Mouse (Mus musculus): ENCODE results near the gene Cltrn. TPM values are rescaled to one million over a fixed set of nuclear protein-coding genes. Genes with fewer than 3 reads are reported as not detected.

Cltrn gene
- total RNA-seq (2021): 10 to 100 TPM in 1 of 2 experiments, under 1 TPM in 1; 0.90 to 26.4 TPM
- long read RNA-seq, experiment 1, partial matches to known transcripts: 0 of 1 reads
- long read RNA-seq, experiment 1, other reads (novel, unspliced or antisense): 0 of 1 reads
- long read RNA-seq, experiment 2, transcript Cltrn-201 (6 exons, 1,262 nt): major isoform, 7 of 7 reads
- long read RNA-seq, experiment 2, partial matches to known transcripts: 0 of 7 reads
- long read RNA-seq, experiment 2, other reads (novel, unspliced or antisense): 0 of 7 reads

DNA sequence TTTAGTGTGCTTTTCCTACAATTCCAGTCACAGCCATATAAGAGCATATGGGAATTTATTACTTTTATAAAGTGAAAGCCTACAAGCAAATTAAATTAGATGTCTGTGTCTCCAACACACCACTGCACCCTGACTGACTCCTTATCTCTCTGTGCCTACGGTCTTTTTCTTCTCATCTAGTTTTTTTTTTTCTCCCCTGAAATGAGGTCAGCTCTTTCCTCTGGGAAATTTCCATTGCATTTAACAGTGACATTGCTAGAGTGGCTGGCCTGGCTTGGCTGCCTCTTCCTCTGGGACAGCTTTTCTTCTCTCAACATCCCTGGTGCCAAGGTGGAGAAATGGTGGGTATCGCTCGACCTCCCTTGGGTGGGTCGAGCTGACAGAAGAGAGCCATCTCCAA, at the start of gene Cltrn:
Gene Cltrn (plus strand): TSS at position 249 of the 400 bp plus-strand sequence.
- no peak for DNase-seq (ENCODE audit: low spot score in 2 of 2)

DNA sequence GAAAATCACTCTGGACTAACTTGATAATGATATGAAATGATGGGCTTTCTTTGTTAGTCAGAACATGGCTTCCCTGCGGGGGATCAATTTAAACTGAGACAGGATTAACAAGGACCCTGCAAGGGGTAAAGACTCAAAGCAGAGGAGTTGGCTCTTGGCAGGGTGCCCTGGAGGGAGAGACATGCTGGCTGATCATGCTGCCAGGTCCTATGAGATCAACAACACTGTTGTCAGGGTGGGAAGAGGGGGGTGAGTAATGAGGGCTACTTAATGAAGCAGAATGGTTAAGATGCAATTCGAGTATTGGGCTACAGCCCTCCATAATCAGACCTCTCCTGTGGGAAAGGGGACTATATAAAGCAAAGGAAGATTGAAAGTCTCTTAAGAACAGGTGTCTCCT, 49.7 kb upstream of the Cltrn start:
- no peak for DNase-seq (ENCODE audit: low spot score in 2 of 2)

DNA sequence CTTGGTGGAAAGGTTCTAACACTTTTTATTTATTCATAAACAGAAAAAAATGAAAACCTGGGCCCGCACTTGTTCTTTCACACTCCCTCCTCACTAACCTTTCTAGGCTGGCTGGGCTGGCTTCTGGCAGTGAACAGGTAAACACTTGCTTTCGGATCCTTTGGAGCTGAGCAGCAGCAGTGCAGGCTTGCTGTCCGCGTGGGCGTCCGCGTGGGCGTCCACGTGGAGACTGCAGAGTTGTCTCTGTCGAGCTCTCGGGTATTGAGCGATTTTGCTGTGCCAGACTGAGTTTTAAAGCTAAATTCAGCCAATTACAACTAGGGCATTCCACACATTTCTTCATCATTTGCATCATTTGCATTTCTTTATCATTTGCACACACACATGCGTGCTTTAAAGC, 46.6 kb upstream of the Cltrn start:
- DNase-seq (ENCODE audit: low spot score in 2 of 2): no peak

DNA sequence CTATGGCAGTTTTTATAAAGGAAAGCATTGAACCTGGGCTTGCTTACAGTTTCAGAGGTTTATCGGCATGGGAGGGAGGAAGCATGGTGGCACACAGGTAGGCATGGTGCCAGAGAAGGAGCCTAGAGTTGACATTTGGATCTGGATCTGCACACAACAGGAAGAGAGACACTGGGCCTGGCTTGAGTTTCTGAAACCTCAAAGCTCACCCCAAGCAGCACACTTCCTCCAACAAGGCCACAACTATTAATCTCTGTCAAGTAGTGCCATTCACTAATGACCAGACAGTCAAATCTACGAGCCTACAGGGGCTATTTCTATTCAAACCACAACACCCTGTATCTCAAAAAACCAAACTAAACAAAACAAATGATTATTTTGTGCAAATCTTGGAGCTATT, 41.9 kb upstream of the Cltrn start:
- no peak for DNase-seq (ENCODE audit: low spot score in 2 of 2)

DNA sequence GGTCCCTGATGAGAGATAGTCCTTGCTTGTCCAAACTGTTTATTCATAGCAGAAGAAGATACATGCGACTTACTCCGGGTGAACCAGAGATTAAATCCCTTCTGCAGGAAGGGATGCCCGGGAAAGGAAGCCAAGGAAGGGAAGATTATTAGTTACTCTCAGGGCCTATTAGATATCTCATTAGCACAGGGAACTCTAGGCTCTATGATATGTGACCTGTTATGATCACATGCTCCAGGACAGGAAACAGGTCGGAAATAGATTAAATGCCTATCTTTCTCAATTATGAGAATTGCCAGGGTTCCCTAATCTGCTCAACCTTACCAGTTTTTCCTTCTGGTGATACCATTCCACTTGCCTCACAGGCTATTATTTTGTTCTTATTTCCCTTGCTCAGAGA, 32.9 kb upstream of the Cltrn start:
- no peak for DNase-seq (ENCODE audit: low spot score in 2 of 2)

DNA sequence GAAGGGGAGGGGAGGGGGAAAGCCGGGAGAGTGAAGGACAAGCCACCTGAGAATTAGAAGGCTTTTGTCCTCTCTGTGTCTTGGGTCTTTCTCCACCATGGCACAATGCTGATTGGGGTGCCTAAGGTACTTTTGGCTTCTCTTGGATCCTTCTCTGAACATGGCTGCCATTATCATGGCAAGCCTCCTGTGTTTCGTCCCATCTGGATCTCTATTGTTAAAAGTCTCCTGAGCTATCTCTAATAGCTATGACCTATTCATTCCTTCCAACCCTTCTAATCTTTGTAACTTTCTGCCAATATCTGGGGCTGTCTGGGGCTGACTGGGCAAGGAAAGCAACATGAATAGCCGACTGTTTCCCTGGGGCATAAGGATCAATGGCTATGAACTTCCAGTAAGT, 30.1 kb upstream of the Cltrn start:
- no peak for DNase-seq (ENCODE audit: low spot score in 2 of 2)

DNA sequence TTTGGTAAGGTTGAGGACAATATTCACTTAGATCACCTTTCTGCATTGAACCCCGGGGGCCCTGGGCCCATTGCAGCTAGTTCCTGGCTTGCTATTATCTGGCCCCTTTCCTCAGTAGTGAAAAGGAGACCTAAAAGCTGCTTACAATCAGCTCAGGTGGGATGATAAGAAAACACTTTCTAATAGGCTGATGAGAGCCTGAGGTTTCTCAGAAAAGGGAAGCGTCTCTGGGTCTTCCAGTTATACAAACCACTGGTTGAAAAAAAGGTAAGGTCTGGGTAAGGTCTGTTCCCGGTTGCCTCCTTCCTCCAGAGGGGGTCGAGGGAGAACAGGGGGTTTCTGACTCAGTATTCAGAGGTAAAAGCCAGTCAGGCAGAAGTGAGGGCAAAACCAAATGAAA, 29.6 kb upstream of the Cltrn start:
- DNase-seq (ENCODE audit: low spot score in 2 of 2): no peak

DNA sequence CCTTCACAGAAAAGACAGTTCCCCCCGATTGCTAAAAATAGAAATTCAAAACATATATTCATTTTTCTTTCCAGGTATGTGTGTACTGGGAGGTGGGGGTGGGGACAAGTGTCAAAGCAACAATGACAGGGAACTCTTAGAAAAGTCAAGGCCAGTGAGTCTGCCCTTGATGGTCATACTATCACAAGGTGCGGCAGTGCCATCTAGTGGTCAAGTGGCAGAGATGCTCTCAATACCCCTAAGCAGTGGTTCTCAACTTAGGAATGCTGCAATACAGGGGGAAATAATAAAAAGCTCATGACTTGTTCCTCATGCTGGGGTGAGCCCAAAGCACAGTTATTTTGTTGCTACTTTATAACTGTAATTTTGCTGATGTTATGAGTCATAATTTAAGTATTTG, 22.4 kb upstream of the Cltrn start:
- peak; percentile 8 to 35 for DNase-seq (ENCODE audit: low spot score in 2 of 2)

DNA sequence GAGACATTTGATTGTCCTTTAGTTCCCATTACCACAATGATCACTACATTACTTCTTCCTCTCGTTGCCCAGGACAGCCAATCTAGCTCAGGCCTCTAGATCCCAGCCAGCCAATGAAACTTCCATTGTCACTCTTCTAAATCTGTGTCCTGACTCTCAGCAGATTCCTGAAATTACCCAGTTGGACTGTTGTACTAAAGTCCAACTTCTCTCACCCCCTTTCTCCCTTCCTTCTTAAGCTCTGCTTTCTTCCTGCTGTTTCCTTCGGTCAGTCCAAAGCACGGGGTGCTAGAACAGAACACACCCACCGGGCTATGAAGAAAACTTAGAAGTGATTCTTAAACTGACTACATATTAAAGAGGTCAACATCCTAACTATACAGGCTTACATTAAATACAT, 19.7 kb upstream of the Cltrn start:
- no peak for DNase-seq (ENCODE audit: low spot score in 2 of 2)

DNA sequence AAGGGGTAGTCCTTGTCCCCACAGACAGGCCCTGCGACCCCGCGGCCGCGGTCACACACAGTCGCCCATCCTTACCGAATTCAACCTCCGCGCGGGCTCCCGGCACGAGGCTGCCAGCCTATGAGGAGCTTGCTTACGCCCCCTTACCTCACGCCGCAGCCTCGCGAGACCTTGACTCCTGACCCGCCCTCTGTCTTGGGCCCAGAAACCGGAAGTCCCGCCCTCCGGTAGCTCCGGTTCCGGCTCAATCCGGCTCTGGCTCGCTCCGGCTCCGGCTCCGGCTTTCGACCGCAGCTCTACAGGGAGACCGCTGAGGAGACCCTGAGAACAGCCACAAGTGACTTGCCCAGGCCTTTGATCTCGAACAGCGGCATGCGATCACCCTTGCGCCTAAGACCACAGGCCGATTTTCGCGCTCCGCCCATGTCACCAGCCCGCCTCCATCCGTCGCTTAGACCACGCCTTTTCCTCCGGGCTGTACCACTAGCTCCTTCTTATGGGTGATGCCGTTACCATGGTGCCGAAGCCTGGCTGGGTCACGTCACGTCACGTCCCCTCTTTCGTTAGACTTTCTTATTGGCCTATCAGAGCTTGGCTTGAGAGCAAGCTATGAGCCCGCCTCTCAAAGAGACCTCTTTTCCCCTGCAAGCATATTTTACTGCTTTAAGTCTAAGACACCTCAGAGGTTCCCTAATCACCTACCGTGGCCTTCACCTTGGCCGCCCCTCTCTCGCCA, 12.4 kb upstream of the Cltrn start, which contains the start of gene Siah1b:
Gene Siah1b (minus strand): TSS at position 454 of the 736 bp plus-strand sequence.
- peak; percentile 50 to 73 for DNase-seq (ENCODE audit: low spot score in 2 of 2)

DNA sequence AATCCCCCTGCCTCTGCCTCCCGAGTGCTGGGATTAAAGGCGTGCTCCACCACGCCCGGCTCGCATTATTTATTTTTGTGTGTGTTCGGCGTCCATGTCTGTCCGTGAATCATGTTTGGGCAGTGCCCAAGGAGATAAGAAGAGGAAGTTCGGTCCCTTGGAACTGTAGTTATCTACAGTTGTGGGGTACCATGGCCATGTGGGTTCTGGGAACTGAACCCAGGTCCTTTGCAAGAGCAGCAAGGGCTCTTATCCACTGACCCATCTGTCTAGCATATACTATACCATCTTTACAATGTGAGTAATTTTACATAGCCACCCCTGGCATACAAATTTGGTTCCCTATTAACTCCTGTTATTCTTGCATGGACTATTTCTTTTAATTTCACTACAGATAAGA, 6.6 kb upstream of the Cltrn start:
- no peak for DNase-seq (ENCODE audit: low spot score in 2 of 2)

DNA sequence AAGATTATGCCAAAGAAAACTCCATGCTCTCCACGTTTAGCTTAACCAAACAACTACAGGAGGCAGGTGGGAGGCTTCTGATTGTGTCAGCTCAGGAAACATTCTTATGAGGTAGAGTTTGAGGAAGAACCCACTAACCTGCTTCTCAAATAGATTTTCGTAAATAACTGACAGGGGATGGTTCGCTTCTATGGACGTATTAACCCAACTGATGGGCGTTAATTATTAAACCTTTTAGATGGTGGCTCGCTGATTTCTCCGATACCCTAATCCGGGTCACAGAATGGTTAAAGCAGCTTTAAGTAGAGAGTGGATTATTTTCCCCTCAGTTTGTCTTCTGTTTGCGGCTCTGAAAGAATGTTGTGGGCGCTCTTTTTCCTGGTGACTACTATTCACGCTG, 1.3 kb downstream of the Cltrn start:
- no peak for DNase-seq (ENCODE audit: low spot score in 2 of 2)

DNA sequence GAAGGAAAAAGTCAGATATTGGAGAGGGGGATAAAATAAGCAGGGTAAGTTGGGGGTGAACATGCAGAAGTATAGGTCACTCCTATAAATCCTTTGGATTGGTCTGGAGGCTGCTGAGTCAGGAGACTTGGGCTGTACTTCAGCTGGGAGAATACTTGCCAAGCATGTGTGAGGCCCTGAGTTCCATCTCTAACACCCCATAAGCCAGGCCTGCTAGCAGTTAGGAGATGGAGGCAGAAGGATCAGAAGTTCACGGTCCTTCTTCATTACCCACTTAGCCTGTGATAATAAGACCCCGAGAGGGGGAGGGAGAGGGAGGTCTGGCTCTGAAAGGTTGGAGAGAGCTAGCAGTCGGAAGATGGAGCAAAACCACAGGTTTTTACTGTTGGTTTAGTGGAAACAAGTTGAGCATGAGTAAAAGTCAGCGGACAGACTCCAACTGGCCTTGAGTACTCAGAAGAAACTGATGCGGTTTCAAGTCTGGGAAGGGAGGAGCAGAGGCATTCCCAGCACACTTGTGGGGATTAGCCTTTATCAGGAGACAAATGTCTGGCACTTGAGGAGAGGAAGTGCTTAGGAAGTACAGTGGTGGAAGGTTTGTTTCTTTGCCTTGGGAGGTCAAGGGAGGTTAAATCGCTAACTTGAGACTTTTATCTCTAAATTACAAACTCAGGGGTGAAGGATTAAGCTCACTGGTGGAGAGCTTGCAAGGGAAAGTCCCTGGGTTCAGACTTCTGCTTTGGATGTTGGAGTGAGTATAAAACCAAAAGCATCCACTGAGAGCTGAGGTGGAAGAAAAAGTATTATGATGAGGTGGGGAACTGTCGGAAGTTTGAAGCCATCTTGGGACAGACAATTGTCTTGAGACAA, 3.9 kb downstream of the Cltrn start:
- no peak for DNase-seq (ENCODE audit: low spot score in 2 of 2)

DNA sequence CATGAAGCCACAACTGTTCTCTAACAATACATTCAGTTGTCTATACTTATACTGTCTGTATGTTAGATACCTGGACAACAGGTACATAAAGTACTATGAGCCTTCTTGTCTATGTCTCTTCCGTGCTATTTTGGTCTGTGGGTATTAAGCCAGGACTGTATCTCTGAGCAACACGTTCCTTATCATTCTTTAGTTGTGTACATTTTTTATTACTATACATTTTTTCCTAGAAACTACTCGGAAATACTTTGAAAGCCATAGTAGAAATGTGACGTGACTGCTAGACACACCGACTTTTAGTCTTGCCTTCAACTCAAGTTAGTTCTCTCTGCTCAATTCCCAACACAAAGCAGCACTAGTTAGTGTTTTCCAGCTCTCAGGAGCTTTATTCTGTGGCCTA, 4.8 kb downstream of the Cltrn start:
- no peak for DNase-seq (ENCODE audit: low spot score in 2 of 2)

DNA sequence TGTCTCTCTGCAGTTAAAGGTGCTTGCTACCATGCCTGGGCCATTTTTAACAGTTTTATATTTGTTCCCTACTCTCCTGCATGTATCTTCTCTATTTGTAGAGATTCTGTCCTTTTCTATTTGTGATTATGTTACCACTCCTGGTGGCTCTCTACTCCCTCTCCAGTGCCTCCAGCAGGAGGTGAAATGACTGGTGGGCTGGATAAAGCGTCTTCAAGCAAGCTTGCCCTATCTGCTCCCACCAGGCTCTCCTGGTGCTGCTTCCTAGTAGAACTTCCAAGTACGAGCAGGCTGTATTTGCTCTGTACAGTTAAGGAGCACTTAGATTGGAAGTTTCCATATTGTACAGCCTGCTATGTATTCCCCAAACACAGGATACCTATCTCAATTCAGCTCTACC, 7.2 kb downstream of the Cltrn start:
- DNase-seq (ENCODE audit: low spot score in 2 of 2): no peak

DNA sequence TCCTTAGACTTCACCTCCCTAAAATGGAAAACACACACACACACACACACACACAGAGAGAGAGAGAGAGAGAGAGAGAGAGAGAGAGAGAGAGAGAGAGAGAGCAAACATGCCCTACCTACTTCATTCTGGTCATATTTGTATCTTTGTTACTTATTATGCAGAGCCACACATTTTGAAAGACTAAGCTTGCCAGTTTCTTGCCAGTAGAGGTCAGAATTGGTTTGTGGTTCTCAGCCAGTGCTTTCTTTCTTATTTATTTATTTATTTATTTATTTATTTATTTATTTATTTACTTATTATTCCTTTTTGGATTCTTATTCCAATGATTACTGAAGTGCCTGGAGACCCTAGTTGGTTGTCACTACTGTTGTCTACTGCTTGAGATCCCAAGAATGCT, 12.9 kb downstream of the Cltrn start:
- no peak for DNase-seq (ENCODE audit: low spot score in 2 of 2)

DNA sequence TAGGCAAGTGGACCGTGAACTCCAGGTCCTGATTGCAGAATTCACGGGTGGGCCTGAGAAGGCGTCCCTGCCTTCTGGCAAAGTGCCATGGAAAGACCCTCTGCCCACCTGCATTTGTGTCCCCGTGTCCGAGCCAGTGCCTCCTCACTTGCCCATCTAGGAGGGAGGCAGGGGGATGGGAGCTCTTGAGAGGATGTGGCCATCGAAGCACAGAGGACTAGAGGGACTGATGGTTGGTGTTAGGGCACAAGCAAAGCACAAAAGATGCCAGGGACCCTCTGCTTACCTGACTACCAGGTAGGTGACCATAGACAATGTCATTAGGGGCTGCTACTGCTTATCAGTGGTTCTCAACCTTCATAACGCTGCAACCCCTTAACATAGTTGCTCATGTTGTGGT, 13.6 kb downstream of the Cltrn start:
- DNase-seq (ENCODE audit: low spot score in 2 of 2): no peak

DNA sequence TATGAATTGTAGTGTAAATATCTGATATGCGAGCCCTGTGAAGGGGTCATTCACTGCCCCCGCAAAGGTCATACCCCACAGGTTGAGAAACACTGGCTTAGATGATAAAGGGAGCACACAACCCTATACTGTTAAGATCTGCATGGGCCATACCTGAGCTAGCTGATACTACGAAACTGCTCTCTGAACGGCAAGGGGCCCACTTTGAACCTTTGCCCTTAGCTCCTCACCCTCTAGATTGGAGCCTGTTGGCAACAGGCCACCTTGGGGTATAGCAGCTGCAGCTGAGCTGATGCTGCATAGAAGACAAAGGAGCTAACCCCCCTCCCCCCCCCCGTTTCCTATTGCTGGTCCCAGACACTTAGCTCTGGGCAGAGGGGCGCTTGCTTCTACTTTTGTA, 14.0 kb downstream of the Cltrn start:
- no peak for DNase-seq (ENCODE audit: low spot score in 2 of 2)

DNA sequence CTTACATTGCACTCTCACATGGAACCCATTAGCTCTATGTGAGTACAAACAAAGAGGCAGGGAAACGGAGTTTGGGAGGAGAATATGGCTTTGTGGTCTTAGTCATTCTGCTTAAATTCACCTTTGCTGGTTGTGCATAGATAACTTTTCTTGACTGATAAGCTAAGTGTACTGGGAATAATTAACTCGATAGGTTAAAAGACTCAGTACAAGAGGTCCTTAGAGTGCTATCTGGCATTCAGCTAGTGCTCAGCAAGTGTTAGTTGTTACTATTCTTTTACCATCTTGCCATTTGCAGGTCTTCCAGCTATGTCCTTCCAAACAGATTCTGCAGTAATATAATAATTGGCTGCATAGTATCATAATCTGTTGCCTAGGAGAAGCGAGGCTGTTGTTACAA, 22.5 kb downstream of the Cltrn start:
- no peak for DNase-seq (ENCODE audit: low spot score in 2 of 2)

DNA sequence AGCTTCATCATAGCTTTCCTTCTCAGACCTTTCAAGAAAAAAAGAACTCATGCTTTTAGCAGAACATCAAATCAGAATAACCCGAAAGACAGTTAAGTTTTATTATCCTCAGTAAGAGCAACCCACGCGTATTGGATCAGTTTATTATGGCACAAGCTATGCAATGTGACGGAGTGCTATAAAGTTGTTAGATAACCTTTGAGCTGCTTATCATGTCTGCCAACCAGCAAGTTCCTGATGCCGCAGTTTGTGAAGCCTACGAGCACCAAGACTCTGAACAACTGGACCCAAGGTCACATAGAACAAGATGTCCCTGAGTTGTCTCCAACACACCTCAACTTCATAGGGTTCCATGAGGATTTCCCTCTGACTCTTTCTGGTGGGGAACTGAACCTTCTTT, 25.1 kb downstream of the Cltrn start:
- no peak for DNase-seq (ENCODE audit: low spot score in 2 of 2)

DNA sequence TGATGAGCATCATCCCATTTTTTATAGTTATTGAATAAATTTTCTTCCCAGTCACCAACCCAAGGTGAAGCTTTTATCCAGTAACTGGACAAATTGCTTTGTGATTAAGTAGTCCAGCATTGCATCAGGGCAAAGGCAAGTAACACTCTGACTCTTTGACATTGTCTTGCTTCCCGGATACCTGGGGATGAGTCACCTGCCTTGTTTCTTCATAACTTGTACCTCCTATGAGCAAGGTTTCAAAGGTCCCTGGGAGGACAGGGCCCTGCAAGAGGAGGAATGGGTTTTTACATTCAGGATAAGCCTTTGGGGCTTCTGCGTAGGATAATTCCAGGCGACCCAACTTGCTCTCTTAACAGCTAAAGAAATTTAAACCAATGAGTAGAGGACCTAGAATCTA, 35.3 kb downstream of the Cltrn start:
- DNase-seq (ENCODE audit: low spot score in 2 of 2): no peak

DNA sequence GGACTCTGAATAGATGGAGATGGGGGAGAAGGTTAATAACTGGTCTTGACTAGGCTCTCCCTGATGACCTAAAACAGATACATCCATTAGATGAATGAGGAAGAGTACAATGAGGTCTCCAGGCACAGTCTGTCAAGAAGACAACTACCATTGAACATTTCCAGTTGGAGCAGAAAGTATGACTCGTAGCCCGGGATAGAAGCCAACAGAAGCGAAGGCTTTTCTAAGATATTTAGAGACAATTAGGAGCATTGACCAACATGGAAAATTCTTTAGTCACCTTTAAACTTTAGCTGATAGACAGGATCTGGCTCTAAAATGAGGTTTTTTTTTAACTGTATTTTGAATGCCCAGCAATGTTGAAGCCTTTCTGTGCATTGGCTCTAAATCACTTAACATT, 44.9 kb downstream of the Cltrn start:
- no peak for DNase-seq (ENCODE audit: low spot score in 2 of 2)
